Mouse (Mus musculus) E14TG2a.4 (cell line): Measurements from ENCODE around the gene Gm28635.

ENCODE experiments used
- CTCF ChIP-seq: conservative IDR thresholded peaks from 2 replicates; pipeline ENCODE4 v1.5.1; 2014; ENCODE audit warnings: low read length
- NANOG ChIP-seq: IDR thresholded peaks from 2 replicates; pipeline ENCODE4 v1.6.1; 2014; ENCODE audit warnings: borderline replicate concordance, low read length, mixed read lengths
- POU5F1 ChIP-seq: IDR thresholded peaks from 2 replicates; pipeline ENCODE4 v1.6.1; 2014; ENCODE audit warnings: low read length, borderline replicate concordance

DNA sequence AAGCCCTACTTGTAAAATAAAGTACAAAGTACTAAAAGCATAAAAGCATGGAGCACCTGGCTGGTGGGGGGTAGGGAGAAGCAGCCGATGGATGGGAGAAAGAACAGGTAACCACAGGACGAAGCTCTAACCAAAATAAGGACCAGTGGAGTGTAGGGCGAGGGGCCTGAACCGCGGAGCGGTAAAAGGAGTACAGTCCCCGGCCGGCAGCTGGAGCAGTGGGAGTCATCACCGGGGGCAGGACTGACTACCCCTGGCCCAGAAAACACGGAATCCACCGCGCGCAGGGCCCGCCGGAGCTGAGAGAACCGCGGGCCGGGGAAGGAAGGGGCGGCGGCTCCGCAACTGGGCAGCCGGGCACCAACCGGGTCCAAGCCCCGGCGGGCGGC lies 36.6 kb upstream of the Gm28635 start:
- TF ChIP-seq CTCF (no peak), POU5F1 (no peak), NANOG (no peak)
